Mouse (Mus musculus) A20 (cell line): ENCODE data around the gene Asb8.
A peak's percentile ranks its signal among the peaks of the same experiment; 100 is the strongest.

Source experiments
- DNase-seq: peaks from one replicate; pipeline ENCODE4 v3.0.0-alpha.2; 2011; ENCODE audit warnings: low read depth, low spot score

The Asb8 gene

GRCm38 (mm10) chr15:98165525-98165924 lies at the start of gene Asb8:
TSS of gene Asb8 (minus strand) at chr15:98165625.
- DNase-seq = no peak

GRCm38 (mm10) chr15:98214130-98214529 lies 48.7 kb upstream of the Asb8 start:
- no peak for DNase-seq

GRCm38 (mm10) chr15:98213336-98213870 lies 48.0 kb upstream of the Asb8 start:
- no peak for DNase-seq

GRCm38 (mm10) chr15:98209676-98210075 lies 44.3 kb upstream of the Asb8 start:
- DNase-seq = no peak

- DNase-seq = no peak
Observed at GRCm38 (mm10) chr15:98195442-98195841, 30.0 kb upstream of the Asb8 start, which contains the start of gene Olfr288. TSS of gene Olfr288 (minus strand) at chr15:98195542.

GRCm38 (mm10) chr15:98184456-98184855 lies 19.0 kb upstream of the Asb8 start:
- no peak for DNase-seq

GRCm38 (mm10) chr15:98181856-98182570 lies 16.6 kb upstream of the Asb8 start:
- no peak for DNase-seq

- peak; percentile 93 for DNase-seq
Observed at GRCm38 (mm10) chr15:98181132-98181711, 15.8 kb upstream of the Asb8 start.

GRCm38 (mm10) chr15:98180567-98181131 lies 15.2 kb upstream of the Asb8 start:
- DNase-seq = peak; percentile 16

GRCm38 (mm10) chr15:98177320-98177719 lies 11.9 kb upstream of the Asb8 start:
- no peak for DNase-seq

- peak; percentile 62 for DNase-seq
Observed at GRCm38 (mm10) chr15:98173821-98174220, 8.4 kb upstream of the Asb8 start.

- no peak for DNase-seq
Observed at GRCm38 (mm10) chr15:98172113-98172512, 6.7 kb upstream of the Asb8 start.

- no peak for DNase-seq
Observed at GRCm38 (mm10) chr15:98170917-98171316, 5.5 kb upstream of the Asb8 start.

GRCm38 (mm10) chr15:98170365-98170764 lies 4.9 kb upstream of the Asb8 start:
- no peak for DNase-seq

GRCm38 (mm10) chr15:98168622-98169004 lies 3.2 kb upstream of the Asb8 start:
- DNase-seq = no peak

- peak; percentile 30 for DNase-seq
Observed at GRCm38 (mm10) chr15:98167645-98168621, 2.5 kb upstream of the Asb8 start.

- DNase-seq = no peak
Observed at GRCm38 (mm10) chr15:98166963-98167644, 1.7 kb upstream of the Asb8 start, which contains the start of gene Ccdc184. TSS of gene Ccdc184 (plus strand) at chr15:98167158.

GRCm38 (mm10) chr15:98162561-98162960 lies 2.9 kb downstream of the Asb8 start:
- DNase-seq = no peak

GRCm38 (mm10) chr15:98161026-98161805 lies 4.2 kb downstream of the Asb8 start:
- no peak for DNase-seq

- DNase-seq = no peak
Observed at GRCm38 (mm10) chr15:98157253-98157652, 8.2 kb downstream of the Asb8 start.
